Mouse (Mus musculus) left cerebral cortex, postnatal 36 days (tissue): ENCODE results near the gene Ctso. TPM values are rescaled to one million over a fixed set of nuclear protein-coding genes. Genes with fewer than 3 reads are reported as not detected.

Experiments used
- total RNA-seq, 2 experiments: library from RNA; stranded (reverse); gene quantifications; 2 replicates each; pipeline ENCODE4 v1.2.3; 2021

Ctso gene
- total RNA-seq, 2 experiments from 2014 or later, result 16.6 to 18.7 TPM

Other genes with a start within 250 kb of the Ctso start
- under 1 TPM; 0.22 to 0.72 TPM for gene Tdo2, start 43.6 kb downstream of the Ctso start, total RNA-seq
- gene Asic5, start 49.7 kb downstream of the Ctso start, total RNA-seq, result not detected
- 100 to 1,000 TPM; 165 to 169 TPM for gene Gucy1b1, start 142.1 kb downstream of the Ctso start, total RNA-seq
- gene Gucy1a1, start 213.2 kb downstream of the Ctso start, total RNA-seq, result 10 to 100 TPM; 72.3 to 85.1 TPM